Mouse (Mus musculus) forebrain, embryonic 13.5 days (tissue): ENCODE data around the gene Cox6b2. TPM values are rescaled to one million over a fixed set of nuclear protein-coding genes. Genes with fewer than 3 reads are reported as not detected.
A peak's percentile ranks its signal among the peaks of the same experiment; 100 is the strongest.

ENCODE experiments used
- ATAC-seq: fragments of 200-750 bp; cut with Nextera tagmentation; 2 replicates; pipeline ENCODE4 v1.8.0; 2017
- H3K27ac ChIP-seq: fragments of 300-500 bp; sonication (generic); 2 replicates; pipeline ENCODE4 v1.5.1; 2015; ENCODE audit warnings: inconsistent platforms, mild to moderate bottlenecking, moderate library complexity
- H3K27me3 ChIP-seq: fragments of 300-500 bp; sonication (generic); 2 replicates; pipeline ENCODE4 v1.6.1; 2015; ENCODE audit warnings: mild to moderate bottlenecking, inconsistent platforms
- H3K36me3 ChIP-seq: fragments of 300-500 bp; sonication (generic); 2 replicates; pipeline ENCODE4 v1.6.1; 2015; ENCODE audit warnings: mild to moderate bottlenecking, inconsistent platforms; ENCODE audit not compliant: poor library complexity, severe bottlenecking
- H3K4me1 ChIP-seq: fragments of 300-500 bp; sonication (generic); 2 replicates; pipeline ENCODE4 v1.6.1; 2015; ENCODE audit warnings: inconsistent platforms
- H3K4me2 ChIP-seq: fragments of 300-500 bp; sonication (generic); 2 replicates; pipeline ENCODE4 v1.6.1; 2015; ENCODE audit warnings: inconsistent platforms, mild to moderate bottlenecking, moderate library complexity
- H3K4me3 ChIP-seq: fragments of 300-500 bp; sonication (generic); 2 replicates; pipeline ENCODE4 v1.5.1; 2015; ENCODE audit warnings: mild to moderate bottlenecking, inconsistent platforms
- H3K9ac ChIP-seq: fragments of 300-500 bp; sonication (generic); 2 replicates; pipeline ENCODE4 v1.6.1; 2015; ENCODE audit warnings: mild to moderate bottlenecking, inconsistent platforms
- H3K9me3 ChIP-seq: fragments of 300-500 bp; sonication (generic); replicated peaks from 2 replicates; pipeline ENCODE4 v1.6.1; 2016; ENCODE audit warnings: inconsistent platforms
- WGBS: fragments of 180-500 bp; shearing (Covaris S2); methylation state at CpG from one replicate; pipeline ENCODE4 v1.1.7; 2015; 5-methylcytosine and 5-hydroxymethylcytosine counted together
- polyA plus RNA-seq: library from polyadenylated mRNA; unstranded; fragments of >200 nt; fragmentation: Nextera tagmentation; extraction: Ambion mirVana; gene quantifications from 2 replicates; pipeline ENCODE4 v1.2.1, GENCODE M21; 2015

Cox6b2 gene
- polyA plus RNA-seq, 1 experiment from 2014 or later: 22.1 TPM

DNA sequence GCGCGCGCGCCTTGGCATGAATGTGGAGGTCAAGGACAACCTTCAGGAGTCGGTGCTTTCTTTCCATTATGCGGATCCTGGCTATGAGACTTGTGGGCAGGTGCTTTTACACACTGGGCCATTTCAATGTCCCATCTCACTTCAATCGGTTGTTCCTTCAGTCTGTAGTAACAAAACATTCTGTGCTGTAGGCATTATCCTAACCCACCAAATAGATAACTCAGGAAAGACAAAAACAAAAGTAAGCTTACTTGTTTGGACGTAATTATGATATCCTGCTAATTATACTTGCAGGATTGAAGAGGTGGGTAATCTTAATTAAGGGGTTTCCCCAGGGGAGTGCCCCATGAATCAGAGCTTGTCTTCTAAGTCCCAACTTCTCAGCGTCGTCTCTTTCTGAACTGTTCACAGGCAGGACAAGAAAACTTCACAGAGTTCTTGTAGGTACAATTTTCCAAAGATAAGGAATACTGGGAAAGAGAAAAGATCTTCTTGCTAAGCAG, 13.8 kb downstream of the Cox6b2 start:
- H3K9ac ChIP-seq: peak overlapping the region; percentile 51
- H3K36me3 ChIP-seq: peaks cover 19% of the 10 kb centered on the region
- H3K27ac ChIP-seq: peak overlapping the region; percentile 72
- peaks cover 38% of the 10 kb centered on the region for H3K4me1 ChIP-seq
- no peaks in the 10 kb centered on the region for H3K9me3 ChIP-seq
- H3K4me2 ChIP-seq: peak overlapping the region; percentile 65
- H3K4me3 ChIP-seq: peak overlapping the region; percentile 37
- no peaks in the 10 kb centered on the region for H3K27me3 ChIP-seq
- 31% methylated on average over 10 of the region's 10 CpGs for WGBS
- ATAC-seq: no peak

DNA sequence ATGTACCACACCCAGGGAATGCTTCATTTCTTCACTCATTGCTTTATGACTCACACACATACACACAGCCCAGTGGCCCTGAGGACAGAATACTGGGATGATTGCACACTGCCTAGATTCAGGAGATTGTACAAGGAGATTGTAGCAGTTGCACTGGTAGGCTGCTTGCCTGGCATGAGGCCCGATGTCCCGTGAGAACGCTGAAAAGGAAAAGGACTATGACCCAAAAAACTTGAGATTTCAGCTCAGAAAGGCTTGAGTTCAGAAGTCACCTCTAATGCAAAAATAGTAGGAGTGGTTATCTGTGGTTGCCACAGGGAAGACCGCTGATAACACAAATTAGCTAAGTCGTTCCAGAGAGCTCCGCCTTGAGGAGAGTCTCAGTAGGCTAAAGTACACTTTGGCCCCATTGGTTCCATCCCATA, 19.9 kb downstream of the Cox6b2 start:
- no peak for ATAC-seq
- Histone ChIP-seq H3K27ac (no peak overlapping the region), H3K4me3 (no peak overlapping the region), H3K9me3 (no peaks in the 10 kb centered on the region), H3K36me3 (no peaks in the 10 kb centered on the region), H3K27me3 (no peaks in the 10 kb centered on the region), H3K9ac (no peak overlapping the region), H3K4me1 (no peaks in the 10 kb centered on the region), H3K4me2 (no peak overlapping the region)
- 75% methylated on average over 6 of the region's 6 CpGs for WGBS

DNA sequence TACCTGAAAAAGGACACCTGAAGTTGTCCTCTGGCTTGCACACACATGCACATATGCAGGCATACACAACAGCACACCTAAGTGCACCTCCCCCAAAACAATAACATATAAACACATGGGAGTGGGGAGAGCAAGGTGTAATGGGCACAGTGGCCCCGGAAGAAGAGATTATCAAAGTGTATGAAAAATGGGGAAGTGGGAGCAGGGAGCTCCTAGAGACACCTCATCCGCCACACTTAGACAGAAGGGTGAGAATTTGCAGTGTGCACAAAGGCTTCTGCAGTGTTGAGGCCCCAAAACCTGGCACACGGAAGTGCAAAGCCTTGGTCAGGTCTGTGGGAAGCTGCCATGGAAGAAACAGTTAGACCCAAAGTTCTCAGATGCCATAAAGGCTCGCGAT, 21.8 kb downstream of the Cox6b2 start:
- Histone ChIP-seq H3K9ac (no peak overlapping the region), H3K4me3 (no peak overlapping the region), H3K27ac (no peak overlapping the region), H3K4me2 (no peak overlapping the region), H3K36me3 (no peaks in the 10 kb centered on the region), H3K9me3 (no peaks in the 10 kb centered on the region), H3K4me1 (no peaks in the 10 kb centered on the region), H3K27me3 (no peaks in the 10 kb centered on the region)
- ATAC-seq: no peak
- WGBS: 79% methylated on average over 5 of the region's 5 CpGs

DNA sequence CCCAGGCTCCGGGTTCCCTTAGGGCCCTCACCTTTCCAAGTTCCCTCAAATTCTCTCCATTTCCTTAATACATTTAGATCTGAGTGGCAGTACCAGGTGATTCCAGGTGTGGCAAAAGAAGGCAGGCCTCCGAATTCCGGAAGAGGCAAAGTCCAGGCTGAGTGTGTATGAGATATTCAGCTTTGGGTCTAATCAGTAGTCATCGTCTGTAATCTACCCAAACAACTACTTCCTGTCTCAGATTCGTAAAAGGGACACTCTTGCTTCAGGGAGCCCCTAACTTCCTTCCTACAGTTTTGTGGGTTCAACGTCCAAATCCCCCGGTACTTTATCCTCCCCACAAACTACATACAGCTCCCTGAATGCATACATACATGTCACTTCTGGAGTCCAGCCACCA, 27.7 kb downstream of the Cox6b2 start, which contains the start of gene Tmem150b:
Gene Tmem150b (minus strand): TSS at position 81 of the 400 bp plus-strand sequence.
- no peak within 1 kb of the TSS for H3K4me2 ChIP-seq
- no peaks in the 10 kb centered on the region for H3K4me1 ChIP-seq
- H3K9me3 ChIP-seq: no peaks in the 10 kb centered on the region
- H3K4me3 ChIP-seq: no peak within 1 kb of the TSS
- H3K27ac ChIP-seq: no peak within 1 kb of the TSS
- H3K27me3 ChIP-seq: no peaks in the 10 kb centered on the region
- no peaks in the 10 kb centered on the region for H3K36me3 ChIP-seq
- no peak within 1 kb of the TSS for H3K9ac ChIP-seq
- no peak for ATAC-seq
- WGBS: 85% methylated on average over 7 of the region's 7 CpGs

DNA sequence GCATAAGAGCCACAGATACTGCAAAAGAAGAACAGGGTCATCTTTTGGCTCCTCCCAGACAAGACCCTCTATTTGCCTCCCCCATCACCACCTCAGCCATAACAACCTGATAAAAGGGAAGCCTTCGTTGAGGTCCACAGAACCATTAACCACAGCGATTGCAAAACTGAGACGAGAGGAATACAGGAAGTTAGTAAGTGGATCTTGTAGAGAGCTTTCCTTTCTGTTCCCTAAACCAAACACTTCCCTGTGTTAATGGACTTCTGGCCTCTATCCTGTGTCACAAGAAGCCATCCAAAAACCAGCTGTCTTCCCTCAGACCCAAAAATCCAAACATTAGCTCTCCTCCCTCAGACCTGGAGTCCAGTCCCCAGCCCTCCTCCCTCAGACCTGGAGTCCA, 28.5 kb downstream of the Cox6b2 start:
- H3K4me2 ChIP-seq: no peak overlapping the region
- WGBS: 88% methylated on average over 3 of the region's 3 CpGs
- no peak for ATAC-seq

DNA sequence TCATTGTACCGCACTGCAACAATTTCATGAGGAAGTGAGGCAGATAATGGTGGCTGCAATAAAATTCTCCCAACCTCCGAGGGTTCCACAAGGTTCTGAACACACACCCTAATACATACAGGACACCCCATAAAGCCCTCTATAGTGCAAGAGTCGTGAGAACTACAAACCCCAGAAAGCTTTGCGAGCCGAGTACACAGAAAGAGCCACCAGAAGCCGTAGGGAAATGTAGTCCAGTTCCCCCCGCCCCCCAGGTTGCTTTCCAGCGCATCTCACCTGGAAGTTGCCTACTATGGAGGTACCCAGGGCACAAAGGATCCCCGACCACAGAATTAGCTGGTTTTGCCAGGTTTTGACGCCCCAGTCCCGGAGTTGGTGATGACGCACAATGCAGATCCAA, 29.4 kb downstream of the Cox6b2 start:
- peak overlapping the region; percentile 30 for H3K4me3 ChIP-seq
- WGBS: 42% methylated on average over 12 of the region's 12 CpGs
- no peaks in the 10 kb centered on the region for H3K9me3 ChIP-seq
- no peak overlapping the region for H3K27ac ChIP-seq
- H3K4me2 ChIP-seq: peak overlapping the region; percentile 57
- no peaks in the 10 kb centered on the region for H3K36me3 ChIP-seq
- peak overlapping the region; percentile 45; the same call in 1 of the 2 replicates for H3K9ac ChIP-seq
- ATAC-seq: peak; percentile 65
- H3K4me1 ChIP-seq: no peaks in the 10 kb centered on the region
- no peaks in the 10 kb centered on the region for H3K27me3 ChIP-seq

More for the DNA sequence above, 28.5 kb downstream of the Cox6b2 start:
- no peak overlapping the region for H3K27ac ChIP-seq
- H3K4me3 ChIP-seq: no peak overlapping the region
- H3K9me3 ChIP-seq: no peaks in the 10 kb centered on the region
- no peak overlapping the region for H3K9ac ChIP-seq
- no peaks in the 10 kb centered on the region for H3K4me1 ChIP-seq
- H3K27me3 ChIP-seq: no peaks in the 10 kb centered on the region
- no peaks in the 10 kb centered on the region for H3K36me3 ChIP-seq

DNA sequence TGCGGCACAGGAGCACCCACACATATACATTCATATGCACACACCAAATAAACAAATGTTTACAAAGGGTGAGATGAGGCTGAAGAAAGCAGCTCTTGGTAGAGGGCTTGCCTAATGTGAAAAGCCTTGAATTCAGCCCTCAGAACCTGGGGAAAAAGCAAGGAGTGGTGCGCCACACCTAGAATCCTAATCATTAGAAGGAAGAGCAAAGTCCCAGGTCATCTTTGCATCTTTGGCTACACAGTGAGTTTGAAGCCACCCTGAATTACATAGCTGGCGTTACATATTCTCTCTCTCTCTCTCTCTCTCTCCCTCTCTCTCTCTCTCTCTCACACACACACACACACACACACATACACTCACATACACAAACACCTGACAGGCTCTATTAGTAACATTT, 33.6 kb downstream of the Cox6b2 start:
- H3K4me2 ChIP-seq: no peak overlapping the region
- no peak overlapping the region for H3K4me3 ChIP-seq
- H3K9me3 ChIP-seq: no peaks in the 10 kb centered on the region
- H3K9ac ChIP-seq: no peak overlapping the region
- WGBS: 95% methylated on average over 3 of the region's 3 CpGs
- no peaks in the 10 kb centered on the region for H3K27me3 ChIP-seq
- H3K36me3 ChIP-seq: peaks cover 34% of the 10 kb centered on the region
- H3K4me1 ChIP-seq: no peaks in the 10 kb centered on the region
- ATAC-seq: no peak
- no peak overlapping the region for H3K27ac ChIP-seq

DNA sequence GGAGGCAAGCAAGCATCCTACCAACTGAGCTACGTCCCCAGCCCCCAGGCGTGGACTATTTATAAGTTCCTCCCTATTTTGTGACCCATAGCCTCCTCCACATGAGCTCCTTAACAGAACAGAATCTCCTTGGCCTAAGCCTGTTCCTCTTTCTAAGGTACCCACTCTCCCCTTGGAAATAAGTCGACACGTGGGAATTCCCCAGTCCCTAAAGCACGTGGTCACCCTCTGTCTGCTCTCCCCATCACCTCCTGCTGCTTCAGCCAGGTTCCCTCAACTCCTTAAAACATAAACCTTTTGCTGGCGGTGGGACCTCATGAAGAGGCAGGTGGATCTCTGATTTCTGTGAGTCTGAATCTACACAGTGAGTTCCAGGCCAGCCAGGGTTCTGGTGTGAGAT, 35.9 kb downstream of the Cox6b2 start:
- Histone ChIP-seq H3K4me3 (no peak overlapping the region), H3K36me3 (peaks cover 57% of the 10 kb centered on the region), H3K27ac (no peak overlapping the region), H3K27me3 (no peaks in the 10 kb centered on the region), H3K9ac (no peak overlapping the region), H3K9me3 (no peaks in the 10 kb centered on the region), H3K4me2 (no peak overlapping the region), H3K4me1 (no peaks in the 10 kb centered on the region)
- no peak for ATAC-seq
- 69% methylated on average over 6 of the region's 6 CpGs for WGBS

DNA sequence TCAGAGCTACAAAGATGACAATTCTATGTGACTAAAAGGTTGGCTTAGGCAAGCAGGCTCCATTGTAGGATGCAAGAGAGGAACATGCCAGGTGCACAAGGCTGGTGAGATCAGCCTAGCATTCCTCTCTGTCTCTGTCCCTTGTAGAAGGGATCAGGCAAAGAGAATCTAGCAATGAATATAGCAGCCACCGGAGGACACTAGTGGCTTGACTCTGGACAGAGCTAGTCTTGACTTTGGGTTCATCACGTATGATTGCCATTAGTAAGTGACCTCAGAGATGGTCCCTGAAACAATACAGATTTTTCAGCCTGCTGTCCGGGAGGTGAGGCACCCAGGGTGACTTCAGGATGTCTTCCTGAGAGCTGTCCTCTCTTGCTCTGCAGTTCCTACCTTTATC, 40.3 kb downstream of the Cox6b2 start:
- no peaks in the 10 kb centered on the region for H3K4me1 ChIP-seq
- 87% methylated on average over 3 of the region's 3 CpGs for WGBS
- H3K36me3 ChIP-seq: peaks cover 99% of the 10 kb centered on the region
- no peaks in the 10 kb centered on the region for H3K9me3 ChIP-seq
- H3K27me3 ChIP-seq: no peaks in the 10 kb centered on the region
- H3K9ac ChIP-seq: no peak overlapping the region
- no peak overlapping the region for H3K4me2 ChIP-seq
- no peak for ATAC-seq
- no peak overlapping the region for H3K27ac ChIP-seq
- no peak overlapping the region for H3K4me3 ChIP-seq

DNA sequence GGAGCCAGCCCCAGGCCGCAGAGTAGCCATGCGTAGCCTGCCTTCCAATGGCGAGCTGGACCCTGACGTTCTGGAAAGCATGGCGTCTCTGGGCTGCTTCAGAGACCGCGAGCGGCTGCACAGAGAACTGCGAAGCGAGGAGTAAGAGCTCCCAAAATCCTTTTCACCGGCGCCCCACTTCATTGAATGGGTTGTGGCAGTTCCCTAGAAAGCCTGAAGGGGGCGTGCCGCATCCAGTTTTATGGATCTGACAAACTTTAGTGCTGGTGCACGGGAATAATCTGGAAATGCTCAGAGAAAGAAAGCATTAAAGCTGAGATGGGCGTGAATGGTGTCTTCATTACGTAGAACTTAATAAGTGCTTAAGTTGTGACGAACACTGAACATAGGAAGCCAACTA, 47.8 kb downstream of the Cox6b2 start:
- 28% methylated on average over 18 of the region's 18 CpGs for WGBS
- ATAC-seq: no peak

DNA sequence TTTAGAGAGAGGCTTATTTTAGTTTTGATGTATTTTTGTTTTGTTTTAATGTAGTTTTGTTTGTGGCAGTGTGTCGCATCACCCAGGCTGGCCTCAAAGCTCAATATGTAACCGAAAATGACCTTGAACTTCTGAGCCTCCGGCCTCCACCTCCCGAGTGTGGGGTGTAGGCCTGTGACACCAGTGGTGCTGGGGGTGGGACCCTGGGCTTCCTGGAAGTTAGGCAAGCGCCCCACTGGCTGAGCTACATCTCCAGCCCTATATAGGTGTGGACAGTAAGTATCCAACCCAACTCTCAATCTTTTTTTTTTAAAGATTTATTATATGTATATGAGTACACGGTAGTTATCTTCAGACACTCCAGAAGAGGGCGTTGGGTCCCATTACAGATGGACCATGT, 49.7 kb downstream of the Cox6b2 start:
- H3K4me2 ChIP-seq: no peak overlapping the region
- 95% methylated on average over 7 of the region's 7 CpGs for WGBS
- peaks cover 94% of the 10 kb centered on the region for H3K36me3 ChIP-seq

More for the DNA sequence above, 47.8 kb downstream of the Cox6b2 start:
- no peaks in the 10 kb centered on the region for H3K9me3 ChIP-seq
- H3K36me3 ChIP-seq: peaks cover 95% of the 10 kb centered on the region
- H3K4me2 ChIP-seq: no peak overlapping the region
- peaks cover 10% of the 10 kb centered on the region for H3K4me1 ChIP-seq
- no peaks in the 10 kb centered on the region for H3K27me3 ChIP-seq
- H3K27ac ChIP-seq: no peak overlapping the region
- H3K9ac ChIP-seq: no peak overlapping the region
- H3K4me3 ChIP-seq: no peak overlapping the region

DNA sequence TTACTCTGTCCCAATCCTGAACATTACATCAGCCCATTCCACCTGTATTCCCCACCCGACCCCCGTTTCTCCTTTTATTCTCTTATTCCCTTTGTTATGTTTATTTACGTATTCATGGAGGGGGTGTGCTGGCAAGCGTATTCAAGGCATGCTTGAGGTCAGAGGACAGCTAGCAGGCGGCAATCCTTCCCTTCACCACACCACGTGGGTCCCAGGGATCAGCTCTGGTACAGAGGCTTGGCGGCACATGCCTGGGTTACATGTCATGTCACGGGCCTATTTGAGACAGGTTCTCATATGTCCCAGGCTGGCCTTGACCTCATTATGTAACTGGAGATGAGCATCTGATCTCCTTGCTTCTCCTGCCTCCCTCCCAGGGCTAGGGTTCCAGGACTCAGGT, 50.6 kb downstream of the Cox6b2 start:
- H3K27me3 ChIP-seq: no peaks in the 10 kb centered on the region
- peaks cover 10% of the 10 kb centered on the region for H3K4me1 ChIP-seq
- ATAC-seq: no peak
- H3K36me3 ChIP-seq: peaks cover 94% of the 10 kb centered on the region
- no peak overlapping the region for H3K4me2 ChIP-seq
- 42% methylated on average over 8 of the region's 8 CpGs for WGBS
- no peak overlapping the region for H3K27ac ChIP-seq
- H3K9me3 ChIP-seq: no peaks in the 10 kb centered on the region
- peak overlapping the region; percentile 26; the same call in 1 of the 2 replicates for H3K9ac ChIP-seq
- no peak overlapping the region for H3K4me3 ChIP-seq

More for the DNA sequence above, 49.7 kb downstream of the Cox6b2 start:
- Histone ChIP-seq H3K9me3 (no peaks in the 10 kb centered on the region), H3K27me3 (no peaks in the 10 kb centered on the region), H3K27ac (no peak overlapping the region), H3K9ac (no peak overlapping the region), H3K4me1 (peaks cover 10% of the 10 kb centered on the region), H3K4me3 (no peak overlapping the region)
- no peak for ATAC-seq
